Mouse (Mus musculus) C2C12 (cell line): ENCODE results near the gene Sh3pxd2a.

Experiments used
- CTCF ChIP-seq: IDR thresholded peaks from one replicate; pipeline ENCODE4 v1.5.1; 2011; ENCODE audit not compliant: control insufficient read depth, insufficient read depth, insufficient read length
- USF1 ChIP-seq: IDR thresholded peaks from one replicate; pipeline ENCODE4 v1.6.1; 2011; ENCODE audit warnings: low read depth, mild to moderate bottlenecking, control low read depth, moderate library complexity

DNA sequence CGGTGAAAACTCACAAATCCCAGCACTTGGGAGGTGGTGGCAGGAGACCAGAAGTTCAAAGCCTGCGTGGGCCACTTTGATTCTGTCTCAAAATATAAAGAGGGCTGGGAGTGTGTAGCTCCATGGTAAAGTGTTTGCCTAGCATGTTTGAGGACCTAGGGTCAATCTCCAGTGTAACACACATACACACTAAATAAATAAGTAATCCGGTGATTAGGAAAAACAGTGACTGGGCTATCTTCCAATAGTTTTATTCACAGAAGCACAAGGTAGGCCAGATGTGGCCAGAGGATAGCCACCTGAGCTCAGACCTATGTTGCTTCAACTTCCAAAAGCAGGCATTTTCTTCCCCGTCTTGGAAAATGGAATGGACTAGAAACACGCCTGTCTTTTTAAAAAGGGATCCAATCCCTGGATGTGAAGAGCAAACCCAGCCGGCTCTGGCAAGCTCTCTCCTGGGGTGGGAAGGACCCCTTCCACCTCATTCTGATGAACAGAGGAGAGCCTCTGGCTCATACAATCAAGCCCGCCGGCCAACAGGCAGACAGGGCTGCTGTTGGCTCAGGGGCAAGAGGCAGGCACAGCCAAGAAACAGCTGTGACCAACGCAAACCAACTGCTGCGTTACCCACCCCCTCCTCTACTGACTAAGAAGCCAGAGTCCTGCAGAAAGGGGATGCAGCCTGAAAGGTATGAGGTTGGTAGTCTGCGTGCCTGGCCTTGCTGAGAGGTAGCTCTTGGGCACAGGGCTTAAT, 140.9 kb downstream of the Sh3pxd2a start:
- TF ChIP-seq CTCF (no peak), USF1 (no peak)
